Mouse (Mus musculus): ENCODE results near the gene Ints14. TPM values are rescaled to one million over a fixed set of nuclear protein-coding genes. Genes with fewer than 3 reads are reported as not detected.
A peak's percentile ranks its signal among the peaks of the same experiment; 100 is the strongest.
"Not testable (repeated sequence)": the region's sequence is repeated elsewhere in the genome, so short reads cannot be mapped to it uniquely, and the experiment has no call there.

The Ints14 gene
- polyA plus RNA-seq, 1 experiment from 2014 or later: 58.3 TPM

GRCm38 (mm10) chr9:65020991-65021886 lies 60.5 kb downstream of the Ints14 start, which contains the start of gene Hacd3:
TSS of gene Hacd3 (minus strand) at chr9:65021693.
- peak within 1 kb of the TSS; percentile 98 for H3K4me3 ChIP-seq
- H3K36me3 ChIP-seq: no peaks in the 10 kb centered on the region
- no peaks in the 10 kb centered on the region for H3K27me3 ChIP-seq
- H3K9ac ChIP-seq: peak within 1 kb of the TSS; percentile 96
- peak; percentile 90 for ATAC-seq (ENCODE audit: insufficient number of reproducible peaks, insufficient read depth, low FRiP score, low TSS enrichment, low read depth)
- no peaks in the 10 kb centered on the region for H3K9me3 ChIP-seq
- H3K4me2 ChIP-seq: peak within 1 kb of the TSS; percentile 87
- peaks cover 36% of the 10 kb centered on the region for H3K4me1 ChIP-seq
- H3K27ac ChIP-seq: peak within 1 kb of the TSS; percentile 86
- under 1% methylated on average over 81 of the region's 81 CpGs for WGBS

GRCm38 (mm10) chr9:65021887-65022579 lies 61.3 kb downstream of the Ints14 start:
- peak overlapping the region; percentile 86 for H3K27ac ChIP-seq
- H3K27me3 ChIP-seq: no peaks in the 10 kb centered on the region
- H3K9me3 ChIP-seq: no peaks in the 10 kb centered on the region
- peak overlapping the region; percentile 87 for H3K4me2 ChIP-seq
- H3K9ac ChIP-seq: peak overlapping the region; percentile 96
- no peak for ATAC-seq (ENCODE audit: insufficient number of reproducible peaks, insufficient read depth, low FRiP score, low TSS enrichment, low read depth)
- WGBS: 24% methylated on average over 9 of the region's 9 CpGs
- peak overlapping the region; percentile 98 for H3K4me3 ChIP-seq
- H3K36me3 ChIP-seq: no peaks in the 10 kb centered on the region
- H3K4me1 ChIP-seq: peaks cover 29% of the 10 kb centered on the region

DNA sequence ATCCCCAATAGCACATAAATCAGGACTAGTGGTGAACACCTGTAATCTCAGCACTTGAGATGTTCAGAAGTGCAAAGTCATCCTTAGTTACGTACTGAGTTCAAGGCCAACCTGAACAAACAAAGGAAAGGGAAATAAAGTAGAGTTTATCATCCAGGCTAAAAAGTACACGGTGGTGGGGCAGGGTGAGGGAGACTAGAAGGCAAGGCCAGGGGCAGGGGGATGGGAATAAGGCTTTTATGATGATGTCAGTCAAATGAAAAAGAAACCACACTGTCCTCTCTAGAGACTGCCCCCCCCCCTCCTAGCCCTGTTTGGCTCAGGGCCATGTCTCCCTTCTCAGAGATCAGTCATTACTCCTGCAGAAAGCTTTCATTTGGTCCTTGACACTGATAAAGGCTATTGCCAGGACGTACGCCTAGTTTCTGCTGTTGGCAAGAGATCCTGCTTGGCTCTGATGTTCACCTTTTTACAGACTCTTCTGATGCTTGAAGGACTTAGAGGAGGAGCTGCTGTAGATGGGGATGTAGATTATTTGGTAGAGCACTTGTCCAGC lies 62.0 kb downstream of the Ints14 start:
- Histone ChIP-seq H3K4me2 (no peak overlapping the region), H3K27me3 (no peaks in the 10 kb centered on the region), H3K27ac (no peak overlapping the region), H3K9ac (no peak overlapping the region), H3K4me1 (peaks cover 28% of the 10 kb centered on the region), H3K36me3 (no peaks in the 10 kb centered on the region), H3K9me3 (no peaks in the 10 kb centered on the region), H3K4me3 (no peak overlapping the region)
- 90% methylated on average over 4 of the region's 4 CpGs for WGBS
- no peak for ATAC-seq (ENCODE audit: insufficient number of reproducible peaks, insufficient read depth, low FRiP score, low TSS enrichment, low read depth)

GRCm38 (mm10) chr9:65023447-65023846 lies 62.7 kb downstream of the Ints14 start:
- Histone ChIP-seq H3K4me1 (peaks cover 27% of the 10 kb centered on the region), H3K4me3 (no peak overlapping the region), H3K4me2 (no peak overlapping the region), H3K9ac (no peak overlapping the region), H3K27ac (no peak overlapping the region), H3K9me3 (no peaks in the 10 kb centered on the region), H3K27me3 (no peaks in the 10 kb centered on the region), H3K36me3 (no peaks in the 10 kb centered on the region)
- ATAC-seq (ENCODE audit: insufficient number of reproducible peaks, insufficient read depth, low FRiP score, low TSS enrichment, low read depth): no peak
- 92% methylated on average over 3 of the region's 3 CpGs for WGBS

- peaks cover 6% of the 10 kb centered on the region for H3K4me1 ChIP-seq
- no peaks in the 10 kb centered on the region for H3K9me3 ChIP-seq
- no peak overlapping the region for H3K4me3 ChIP-seq
- no peak overlapping the region for H3K27ac ChIP-seq
- no peak overlapping the region for H3K4me2 ChIP-seq
- H3K9ac ChIP-seq: no peak overlapping the region
- 80% methylated on average over 7 of the region's 7 CpGs for WGBS
- no peaks in the 10 kb centered on the region for H3K36me3 ChIP-seq
- ATAC-seq (ENCODE audit: insufficient number of reproducible peaks, insufficient read depth, low FRiP score, low TSS enrichment, low read depth): no peak
- H3K27me3 ChIP-seq: no peaks in the 10 kb centered on the region
Observed at GRCm38 (mm10) chr9:65027241-65027640, 66.5 kb downstream of the Ints14 start.

DNA sequence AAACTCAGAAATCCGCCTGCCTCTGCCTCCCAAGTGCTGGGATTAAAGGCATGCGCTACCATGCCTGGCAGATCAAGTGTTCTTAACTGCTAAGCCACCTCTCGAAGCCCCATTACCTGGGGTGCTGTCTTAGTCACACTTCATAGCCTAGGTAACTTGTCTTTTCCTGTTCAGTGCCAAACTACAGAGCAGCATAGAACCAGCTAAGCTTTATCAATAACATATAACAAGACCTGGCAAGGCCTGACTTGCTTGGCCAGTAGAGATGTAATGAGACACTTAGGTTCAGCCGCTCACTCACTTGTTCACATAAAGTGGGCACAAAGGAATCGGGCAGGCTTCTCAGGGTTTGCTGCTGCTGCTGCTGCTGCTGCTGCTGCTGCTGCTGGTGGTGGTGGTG lies 67.6 kb downstream of the Ints14 start:
- H3K27me3 ChIP-seq: no peaks in the 10 kb centered on the region
- no peak overlapping the region for H3K4me3 ChIP-seq
- no peak overlapping the region for H3K9ac ChIP-seq
- no peak overlapping the region for H3K27ac ChIP-seq
- ATAC-seq (ENCODE audit: insufficient number of reproducible peaks, insufficient read depth, low FRiP score, low TSS enrichment, low read depth): no peak
- H3K4me1 ChIP-seq: peaks cover 8% of the 10 kb centered on the region
- no peaks in the 10 kb centered on the region for H3K9me3 ChIP-seq
- no peak overlapping the region for H3K4me2 ChIP-seq
- H3K36me3 ChIP-seq: no peaks in the 10 kb centered on the region
- 80% methylated on average over 5 of the region's 5 CpGs for WGBS

- 71% methylated on average over 5 of the region's 5 CpGs for WGBS
- not testable (repeated sequence) for H3K36me3 ChIP-seq; H3K9ac ChIP-seq; H3K9me3 ChIP-seq; ATAC-seq (ENCODE audit: insufficient number of reproducible peaks, insufficient read depth, low FRiP score, low TSS enrichment, low read depth); H3K27ac ChIP-seq; H3K4me3 ChIP-seq; H3K27me3 ChIP-seq; H3K4me2 ChIP-seq
- peaks cover 12% of the 10 kb centered on the region for H3K4me1 ChIP-seq
Observed at GRCm38 (mm10) chr9:65031355-65031754, 70.7 kb downstream of the Ints14 start.

- whole genome bisulfite sequencing: 38% methylated on average over 4 of the region's 4 CpGs
- Histone ChIP-seq H3K9ac (peak overlapping the region; percentile 99; the same call in 1 of the 2 replicates), H3K36me3 (peaks cover 8% of the 10 kb centered on the region), H3K4me2 (peak overlapping the region; percentile 94), H3K4me3 (peak overlapping the region; percentile 100), H3K27ac (0 out of 2 replicates have a peak overlapping the region, but pooled peaks have one; percentile 88), H3K27me3 (no peaks in the 10 kb centered on the region), H3K4me1 (peaks cover 12% of the 10 kb centered on the region), H3K9me3 (no peaks in the 10 kb centered on the region)
- ATAC-seq (ENCODE audit: insufficient number of reproducible peaks, insufficient read depth, low FRiP score, low TSS enrichment, low read depth): no peak
Observed at GRCm38 (mm10) chr9:65031894-65032268, 71.2 kb downstream of the Ints14 start.

DNA sequence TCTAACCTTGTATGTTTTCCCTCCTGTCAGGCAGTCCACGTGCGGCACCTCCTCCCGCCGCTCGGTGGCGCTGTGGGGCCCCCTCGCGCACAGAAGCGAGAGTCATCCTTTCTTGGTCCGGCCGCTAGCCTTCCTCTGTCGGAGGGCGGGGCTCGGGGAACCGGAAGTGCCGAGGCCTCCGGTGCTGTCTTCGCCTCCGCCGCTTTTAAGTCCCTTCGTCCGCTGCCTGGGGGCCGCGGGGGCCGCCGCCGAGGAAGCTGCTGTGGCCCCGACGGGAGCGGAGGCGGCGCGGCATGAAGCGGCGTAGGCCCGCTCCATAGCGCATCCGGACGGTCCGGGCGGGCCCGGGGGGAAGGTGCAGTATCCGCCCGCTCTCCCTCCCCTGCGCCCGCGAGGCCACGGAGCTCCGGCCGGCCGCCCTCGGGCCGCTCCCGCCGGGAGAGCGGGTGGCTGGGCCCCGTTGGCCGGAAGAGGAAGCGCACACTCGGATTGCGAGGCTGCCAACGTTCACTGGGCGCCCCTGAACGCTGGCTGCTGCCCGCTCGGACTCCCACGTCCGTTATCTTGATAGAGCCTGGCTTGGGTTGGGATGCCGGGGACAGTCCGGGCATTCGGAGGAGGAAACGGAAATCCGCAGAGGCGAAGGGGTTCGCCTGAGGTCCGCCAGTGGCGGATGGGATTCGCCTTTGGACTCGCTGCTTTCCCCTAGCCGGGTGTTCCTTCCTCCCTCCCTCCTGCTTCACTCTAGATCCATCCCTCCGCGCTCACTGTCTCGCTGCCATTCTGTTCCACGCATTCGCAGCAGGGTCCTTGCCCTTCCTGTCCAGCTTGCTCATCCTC lies 71.8 kb downstream of the Ints14 start, which contains the start of gene Dpp8:
TSS of gene Dpp8 (plus strand) at position 146 of the 840 bp plus-strand sequence.
- peak; percentile 90 for ATAC-seq (ENCODE audit: insufficient number of reproducible peaks, insufficient read depth, low FRiP score, low TSS enrichment, low read depth)
- H3K9ac ChIP-seq: peak within 1 kb of the TSS; percentile 99
- H3K4me2 ChIP-seq: peak within 1 kb of the TSS; percentile 94
- no peaks in the 10 kb centered on the region for H3K27me3 ChIP-seq
- peak within 1 kb of the TSS; percentile 100 for H3K4me3 ChIP-seq
- peaks cover 14% of the 10 kb centered on the region for H3K36me3 ChIP-seq
- WGBS: under 1% methylated on average over 85 of the region's 85 CpGs
- no peaks in the 10 kb centered on the region for H3K9me3 ChIP-seq
- peak within 1 kb of the TSS; percentile 88 for H3K27ac ChIP-seq
- H3K4me1 ChIP-seq: peaks cover 12% of the 10 kb centered on the region

DNA sequence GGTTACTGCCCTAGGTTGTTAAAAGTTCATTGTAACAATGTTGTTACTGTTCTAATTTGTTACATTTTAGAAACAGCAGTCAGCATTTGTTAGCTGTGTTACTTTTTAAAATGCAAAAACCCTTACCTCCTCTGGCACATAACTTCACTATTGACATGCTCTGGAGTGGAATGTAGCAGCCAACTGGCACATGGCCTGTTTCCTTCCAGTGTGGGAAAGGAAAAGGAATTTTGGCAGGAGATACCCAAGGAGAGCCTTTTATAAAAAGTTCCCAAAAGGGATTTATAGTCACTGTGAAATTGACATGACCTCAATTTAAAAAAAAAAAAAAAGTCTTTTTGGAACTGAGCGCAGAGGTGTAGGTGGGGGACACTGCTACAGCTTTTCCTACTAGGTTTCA lies 75.8 kb downstream of the Ints14 start:
- no peak overlapping the region for H3K27ac ChIP-seq
- peaks cover 50% of the 10 kb centered on the region for H3K36me3 ChIP-seq
- no peak overlapping the region for H3K4me3 ChIP-seq
- no peak overlapping the region for H3K4me2 ChIP-seq
- ATAC-seq (ENCODE audit: insufficient number of reproducible peaks, insufficient read depth, low FRiP score, low TSS enrichment, low read depth): no peak
- H3K9ac ChIP-seq: no peak overlapping the region
- WGBS: 81% methylated on average over 1 of the region's 1 CpGs
- H3K27me3 ChIP-seq: no peaks in the 10 kb centered on the region
- H3K9me3 ChIP-seq: no peaks in the 10 kb centered on the region
- H3K4me1 ChIP-seq: peaks cover 12% of the 10 kb centered on the region

All from embryonic facial prominence, embryonic 13.5 days (tissue).